Mouse (Mus musculus) heart, embryonic 10.5 days (tissue): ENCODE results near the gene Ccdc155. TPM values are rescaled to one million over a fixed set of nuclear protein-coding genes. Genes with fewer than 3 reads are reported as not detected.

ENCODE experiments used
- DNase-seq: peaks from one replicate; pipeline ENCODE4 v3.0.0-alpha.2; 2017; ENCODE audit warnings: low spot score
- H3K27ac ChIP-seq: fragments of 300-500 bp; sonication (generic); 2 replicates; pipeline ENCODE4 v1.5.1; 2016; ENCODE audit warnings: mild to moderate bottlenecking
- H3K27me3 ChIP-seq: fragments of 300-500 bp; sonication (generic); 2 replicates; pipeline ENCODE4 v1.6.1; 2016; ENCODE audit warnings: mild to moderate bottlenecking; ENCODE audit not compliant: poor library complexity, insufficient read depth, severe bottlenecking
- H3K36me3 ChIP-seq: fragments of 300-500 bp; sonication (generic); 2 replicates; pipeline ENCODE4 v1.6.1; 2016; ENCODE audit warnings: mild to moderate bottlenecking, moderate library complexity
- H3K4me1 ChIP-seq: fragments of 300-500 bp; sonication (generic); 2 replicates; pipeline ENCODE4 v1.6.1; 2016; ENCODE audit warnings: mild to moderate bottlenecking
- H3K4me3 ChIP-seq: fragments of 300-500 bp; sonication (generic); 2 replicates; pipeline ENCODE4 v1.5.1; 2016; ENCODE audit warnings: mild to moderate bottlenecking, moderate library complexity
- H3K9me3 ChIP-seq: fragments of 300-500 bp; sonication (generic); 2 replicates; pipeline ENCODE4 v1.6.1; 2016; ENCODE audit warnings: mild to moderate bottlenecking, moderate library complexity
- WGBS: fragments of 180-500 bp; shearing (Covaris S2); methylation state at CpG from one replicate; pipeline ENCODE4 v1.1.7; 2016; 5-methylcytosine and 5-hydroxymethylcytosine counted together
- polyA plus RNA-seq: library from polyadenylated mRNA; unstranded; fragments of >200 nt; fragmentation: Nextera tagmentation; extraction: Ambion mirVana; gene quantifications from 2 replicates; pipeline ENCODE4 v1.2.1, GENCODE M21; 2016

Gene Ccdc155
- polyA plus RNA-seq, 1 experiment from 2014 or later, result 0.88 TPM

GRCm38 (mm10) chr7:45192585-45193310, 11.9 kb downstream of the Ccdc155 start:
- Histone ChIP-seq H3K4me3 (no peak overlapping the region), H3K9me3 (no peaks in the 10 kb centered on the region), H3K36me3 (no peaks in the 10 kb centered on the region), H3K27ac (peak overlapping the region; percentile 62), H3K27me3 (peaks cover 75% of the 10 kb centered on the region), H3K4me1 (peaks cover 52% of the 10 kb centered on the region)
- DNase-seq, result no peak
- 78% methylated on average over 7 of the region's 7 CpGs for WGBS

GRCm38 (mm10) chr7:45191803-45192363, 12.8 kb downstream of the Ccdc155 start:
- peak overlapping the region; percentile 37; the same call in 1 of the 2 replicates for H3K27ac ChIP-seq
- peaks cover 47% of the 10 kb centered on the region for H3K4me1 ChIP-seq
- no peak overlapping the region; the same call in 1 of the 2 replicates for H3K4me3 ChIP-seq
- H3K9me3 ChIP-seq, result no peaks in the 10 kb centered on the region
- 16% methylated on average over 8 of the region's 8 CpGs for WGBS
- H3K36me3 ChIP-seq, result no peaks in the 10 kb centered on the region
- H3K27me3 ChIP-seq, result peaks cover 79% of the 10 kb centered on the region
- DNase-seq, result no peak

- 61% methylated on average over 2 of the region's 2 CpGs for WGBS
- no peak for DNase-seq
- no peaks in the 10 kb centered on the region for H3K9me3 ChIP-seq
- H3K4me3 ChIP-seq, result no peak overlapping the region
- 0 out of 2 replicates have a peak overlapping the region, but pooled peaks have one; percentile 11 for H3K27ac ChIP-seq
- H3K4me1 ChIP-seq, result peaks cover 41% of the 10 kb centered on the region
- H3K36me3 ChIP-seq, result no peaks in the 10 kb centered on the region
- peaks cover 79% of the 10 kb centered on the region for H3K27me3 ChIP-seq
Observed at GRCm38 (mm10) chr7:45191161-45191560, 13.5 kb downstream of the Ccdc155 start.

- Histone ChIP-seq H3K27me3 (peaks cover 84% of the 10 kb centered on the region), H3K9me3 (no peaks in the 10 kb centered on the region), H3K4me3 (no peak overlapping the region), H3K27ac (no peak overlapping the region), H3K36me3 (no peaks in the 10 kb centered on the region), H3K4me1 (peaks cover 31% of the 10 kb centered on the region)
- 88% methylated on average over 6 of the region's 6 CpGs for WGBS
- no peak for DNase-seq
Observed at GRCm38 (mm10) chr7:45190186-45190585, 14.5 kb downstream of the Ccdc155 start.

GRCm38 (mm10) chr7:45189600-45189999, 15.1 kb downstream of the Ccdc155 start:
- WGBS, result 45% methylated on average over 16 of the region's 16 CpGs
- Histone ChIP-seq H3K27me3 (peaks cover 89% of the 10 kb centered on the region), H3K36me3 (no peaks in the 10 kb centered on the region), H3K4me3 (no peak overlapping the region), H3K27ac (no peak overlapping the region), H3K4me1 (peaks cover 28% of the 10 kb centered on the region), H3K9me3 (no peaks in the 10 kb centered on the region)
- no peak for DNase-seq

GRCm38 (mm10) chr7:45185921-45186320, 18.8 kb downstream of the Ccdc155 start:
- DNase-seq, result no peak
- H3K9me3 ChIP-seq, result no peaks in the 10 kb centered on the region
- H3K27me3 ChIP-seq, result peaks cover 98% of the 10 kb centered on the region
- H3K4me3 ChIP-seq, result no peak overlapping the region
- 67% methylated on average over 7 of the region's 7 CpGs for WGBS
- no peaks in the 10 kb centered on the region for H3K36me3 ChIP-seq
- no peak overlapping the region for H3K27ac ChIP-seq
- H3K4me1 ChIP-seq, result peaks cover 22% of the 10 kb centered on the region

- no peak for DNase-seq
- peaks cover 26% of the 10 kb centered on the region for H3K4me1 ChIP-seq
- H3K4me3 ChIP-seq, result no peak overlapping the region
- H3K27me3 ChIP-seq, result peaks cover 99% of the 10 kb centered on the region
- H3K36me3 ChIP-seq, result no peaks in the 10 kb centered on the region
- H3K9me3 ChIP-seq, result no peaks in the 10 kb centered on the region
- WGBS, result 64% methylated on average over 7 of the region's 7 CpGs
- H3K27ac ChIP-seq, result no peak overlapping the region
Observed at GRCm38 (mm10) chr7:45183672-45184071, 21.0 kb downstream of the Ccdc155 start.

GRCm38 (mm10) chr7:45182606-45183005, 22.1 kb downstream of the Ccdc155 start:
- WGBS, result 21% methylated on average over 11 of the region's 11 CpGs
- Histone ChIP-seq H3K27me3 (peaks cover 99% of the 10 kb centered on the region), H3K4me1 (peaks cover 26% of the 10 kb centered on the region), H3K4me3 (peak overlapping the region; percentile 49), H3K36me3 (no peaks in the 10 kb centered on the region), H3K27ac (no peak overlapping the region), H3K9me3 (no peaks in the 10 kb centered on the region)
- no peak for DNase-seq

GRCm38 (mm10) chr7:45182199-45182601, 22.5 kb downstream of the Ccdc155 start:
- DNase-seq, result peak; percentile 95
- under 1% methylated on average over 34 of the region's 34 CpGs for WGBS
- Histone ChIP-seq H3K27ac (no peak overlapping the region), H3K27me3 (peaks cover 100% of the 10 kb centered on the region), H3K4me3 (peak overlapping the region; percentile 49), H3K36me3 (no peaks in the 10 kb centered on the region), H3K9me3 (no peaks in the 10 kb centered on the region), H3K4me1 (peaks cover 26% of the 10 kb centered on the region)

- Histone ChIP-seq H3K36me3 (no peaks in the 10 kb centered on the region), H3K4me3 (peak overlapping the region; percentile 49), H3K4me1 (peaks cover 28% of the 10 kb centered on the region), H3K9me3 (no peaks in the 10 kb centered on the region), H3K27ac (no peak overlapping the region), H3K27me3 (peaks cover 100% of the 10 kb centered on the region)
- no peak for DNase-seq
- 6% methylated on average over 30 of the region's 35 CpGs for WGBS
Observed at GRCm38 (mm10) chr7:45181540-45181939, 23.2 kb downstream of the Ccdc155 start.

GRCm38 (mm10) chr7:45180896-45181477, 23.7 kb downstream of the Ccdc155 start, which contains the start of gene Pth2:
TSS of gene Pth2 (plus strand) at chr7:45180995.
- Histone ChIP-seq H3K4me3 (peak within 1 kb of the TSS; percentile 49), H3K9me3 (no peaks in the 10 kb centered on the region), H3K27me3 (peaks cover 100% of the 10 kb centered on the region), H3K27ac (no peak within 1 kb of the TSS), H3K4me1 (peaks cover 33% of the 10 kb centered on the region), H3K36me3 (no peaks in the 10 kb centered on the region)
- DNase-seq, result no peak
- WGBS, result 22% methylated on average over 20 of the region's 20 CpGs

GRCm38 (mm10) chr7:45179469-45179868, 25.2 kb downstream of the Ccdc155 start, which contains the start of gene Gfy:
TSS of gene Gfy (minus strand) at chr7:45179569.
- no peak for DNase-seq
- WGBS, result 34% methylated on average over 7 of the region's 7 CpGs
- Histone ChIP-seq H3K4me3 (no peak within 1 kb of the TSS), H3K9me3 (no peaks in the 10 kb centered on the region), H3K4me1 (peaks cover 41% of the 10 kb centered on the region), H3K27me3 (peaks cover 100% of the 10 kb centered on the region), H3K36me3 (no peaks in the 10 kb centered on the region), H3K27ac (no peak within 1 kb of the TSS)

- Histone ChIP-seq H3K9me3 (no peaks in the 10 kb centered on the region), H3K4me1 (peaks cover 41% of the 10 kb centered on the region), H3K27me3 (peaks cover 98% of the 10 kb centered on the region), H3K27ac (no peak overlapping the region), H3K4me3 (no peak overlapping the region), H3K36me3 (no peaks in the 10 kb centered on the region)
- 18% methylated on average over 7 of the region's 7 CpGs for WGBS
- DNase-seq, result no peak
Observed at GRCm38 (mm10) chr7:45178550-45178949, 26.1 kb downstream of the Ccdc155 start.
